Mouse (Mus musculus) heart, adult 2 months (tissue): ENCODE results near the gene Stpg3.

Experiments used
- CTCF ChIP-seq: fragments of 200-600 bp; IDR thresholded peaks from 2 replicates; pipeline ENCODE4 v1.8.1; 2022; ENCODE audit warnings: antibody characterized with exemption, mild to moderate bottlenecking, moderate library complexity
- EP300 ChIP-seq: fragments of 200-500 bp; IDR thresholded peaks from 2 replicates; pipeline ENCODE4 v1.6.1; 2011; ENCODE audit warnings: low read depth, low read length, control low read depth; ENCODE audit not compliant: insufficient read depth

DNA sequence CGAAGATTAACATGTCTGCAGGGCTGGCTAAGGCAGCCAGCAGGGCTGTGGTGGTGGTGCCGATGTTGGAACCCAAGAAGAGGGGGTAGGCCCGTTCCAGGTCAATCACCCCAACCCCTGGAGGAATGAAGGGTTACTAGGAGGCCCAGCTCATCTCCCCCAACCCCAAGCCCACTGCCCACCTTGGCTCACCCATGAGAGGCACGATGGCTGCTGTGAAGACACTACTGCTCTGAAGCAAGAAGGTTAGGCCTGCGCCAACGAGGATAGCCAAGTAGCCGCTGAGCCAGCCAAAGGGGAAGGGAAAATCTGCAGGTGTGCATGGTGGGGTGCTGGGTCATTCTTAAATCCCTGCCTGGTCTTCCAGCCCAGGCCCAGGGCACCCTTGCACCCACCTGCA, 16.1 kb upstream of the Stpg3 start:
- no peak for TF ChIP-seq EP300
- TF ChIP-seq CTCF, result no peak
